Mouse (Mus musculus) kidney, postnatal 14 days (tissue): ENCODE data around the gene Rrp9.

ENCODE experiments used
- DNase-seq: peaks from one replicate; pipeline ENCODE4 v3.0.0; 2022; ENCODE audit warnings: mixed read lengths

The Rrp9 gene

DNA sequence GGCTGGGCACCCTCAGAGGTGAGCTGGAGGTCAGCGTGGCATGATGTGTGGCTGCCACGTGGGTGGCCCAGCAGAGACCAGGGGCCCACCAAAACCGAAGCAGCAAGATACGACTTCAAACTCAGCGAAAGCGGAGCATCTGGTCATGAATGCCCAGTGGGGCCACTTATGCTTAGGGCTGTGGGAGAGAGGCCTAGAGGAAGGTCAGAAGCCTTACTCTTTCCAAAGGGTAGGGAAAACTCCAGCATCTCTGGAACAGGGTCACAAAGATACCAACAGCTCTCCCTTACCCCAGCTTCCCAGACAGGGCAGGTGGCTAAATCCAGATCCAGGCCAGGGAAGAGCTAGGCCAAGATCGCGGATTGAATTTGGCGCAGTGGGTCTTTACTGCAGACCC, 18.6 kb upstream of the Rrp9 start:
- no peak for DNase-seq

GRCm38 (mm10) chr9:106457920-106458319, 17.8 kb upstream of the Rrp9 start:
- DNase-seq, result no peak

DNA sequence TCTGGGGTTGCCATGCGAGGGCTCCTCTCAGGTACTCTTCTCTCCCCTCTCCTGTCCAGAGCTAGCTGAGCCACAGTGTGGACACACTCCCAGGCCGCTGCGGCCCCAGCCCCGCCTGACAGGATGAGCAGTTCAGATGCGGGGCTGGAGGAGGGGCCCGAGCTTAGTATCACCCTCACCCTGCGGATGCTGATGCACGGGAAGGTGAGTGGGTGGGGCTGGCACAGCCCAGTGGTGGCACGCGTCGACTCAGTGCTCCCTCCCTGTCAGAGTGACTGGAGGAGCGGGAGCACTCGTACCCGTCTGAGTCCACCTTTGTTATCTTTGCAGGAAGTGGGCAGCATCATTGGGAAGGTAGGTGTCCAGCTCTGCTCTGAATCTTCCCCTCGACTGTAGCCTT, 15.8 kb upstream of the Rrp9 start:
- DNase-seq, result no peak

GRCm38 (mm10) chr9:106460401-106461025, 15.2 kb upstream of the Rrp9 start:
- no peak for DNase-seq

DNA sequence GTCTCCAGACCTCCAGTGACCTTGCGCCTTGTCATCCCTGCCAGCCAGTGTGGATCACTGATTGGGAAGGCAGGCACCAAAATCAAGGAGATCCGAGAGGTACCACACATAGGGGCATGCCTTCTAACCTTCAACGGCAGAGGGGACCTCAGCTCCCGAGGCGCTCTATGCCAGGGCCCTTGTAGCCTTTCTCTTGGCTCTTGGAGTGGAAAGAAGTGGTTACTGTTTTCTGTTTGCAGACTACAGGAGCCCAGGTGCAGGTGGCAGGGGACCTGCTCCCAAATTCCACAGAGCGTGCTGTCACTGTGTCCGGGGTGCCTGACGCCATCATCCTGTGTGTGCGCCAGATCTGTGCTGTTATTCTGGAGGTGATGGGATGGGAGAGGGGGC, 14.7 kb upstream of the Rrp9 start:
- DNase-seq, result no peak

- DNase-seq, result no peak
These were observed 13.9 kb upstream of the Rrp9 start for GRCm38 (mm10) chr9:106461641-106462429.

GRCm38 (mm10) chr9:106462430-106462800, 13.3 kb upstream of the Rrp9 start:
- DNase-seq, result no peak

DNA sequence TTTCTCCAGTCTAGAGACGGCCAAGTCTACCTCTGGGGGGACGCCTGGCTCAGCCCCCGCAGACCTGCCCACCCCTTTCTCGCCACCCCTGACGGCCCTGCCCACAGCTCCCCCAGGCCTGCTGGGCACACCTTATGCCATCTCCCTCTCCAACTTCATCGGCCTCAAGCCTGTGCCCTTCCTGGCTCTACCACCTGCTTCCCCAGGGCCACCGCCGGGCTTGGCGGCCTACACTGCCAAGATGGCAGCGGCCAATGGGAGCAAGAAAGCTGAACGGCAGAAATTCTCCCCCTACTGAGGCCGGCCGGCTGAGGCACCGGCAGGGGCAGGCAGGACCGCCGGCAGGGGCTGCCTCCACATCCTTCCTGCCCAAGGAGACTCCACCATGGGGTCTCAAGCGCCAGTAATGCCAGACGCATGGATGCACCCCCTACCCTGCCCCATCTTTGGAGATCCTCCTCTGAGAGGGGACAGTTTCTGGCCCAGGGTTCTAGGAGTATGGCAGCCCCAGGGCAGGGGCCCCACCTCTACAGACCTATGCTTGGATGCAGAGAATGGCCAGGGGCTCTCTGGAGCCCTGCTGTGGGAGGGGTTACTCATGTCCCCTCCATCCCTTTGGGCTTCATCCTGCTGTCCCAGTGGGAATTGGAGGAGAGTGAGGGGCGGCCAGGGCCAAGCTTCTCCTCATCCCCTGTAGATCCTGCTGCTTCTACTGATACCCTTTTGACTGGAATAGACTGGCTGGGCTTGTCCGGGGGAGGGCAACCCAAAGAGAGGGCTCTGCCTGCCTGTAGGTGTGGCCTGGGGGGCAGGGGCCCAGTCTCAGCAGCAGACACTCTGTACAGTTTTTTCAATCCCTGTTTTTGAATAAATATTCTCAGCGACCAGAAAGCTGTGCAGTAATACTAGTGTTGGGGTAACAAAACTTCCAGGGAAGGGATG, 12.4 kb upstream of the Rrp9 start:
- DNase-seq, result no peak

DNA sequence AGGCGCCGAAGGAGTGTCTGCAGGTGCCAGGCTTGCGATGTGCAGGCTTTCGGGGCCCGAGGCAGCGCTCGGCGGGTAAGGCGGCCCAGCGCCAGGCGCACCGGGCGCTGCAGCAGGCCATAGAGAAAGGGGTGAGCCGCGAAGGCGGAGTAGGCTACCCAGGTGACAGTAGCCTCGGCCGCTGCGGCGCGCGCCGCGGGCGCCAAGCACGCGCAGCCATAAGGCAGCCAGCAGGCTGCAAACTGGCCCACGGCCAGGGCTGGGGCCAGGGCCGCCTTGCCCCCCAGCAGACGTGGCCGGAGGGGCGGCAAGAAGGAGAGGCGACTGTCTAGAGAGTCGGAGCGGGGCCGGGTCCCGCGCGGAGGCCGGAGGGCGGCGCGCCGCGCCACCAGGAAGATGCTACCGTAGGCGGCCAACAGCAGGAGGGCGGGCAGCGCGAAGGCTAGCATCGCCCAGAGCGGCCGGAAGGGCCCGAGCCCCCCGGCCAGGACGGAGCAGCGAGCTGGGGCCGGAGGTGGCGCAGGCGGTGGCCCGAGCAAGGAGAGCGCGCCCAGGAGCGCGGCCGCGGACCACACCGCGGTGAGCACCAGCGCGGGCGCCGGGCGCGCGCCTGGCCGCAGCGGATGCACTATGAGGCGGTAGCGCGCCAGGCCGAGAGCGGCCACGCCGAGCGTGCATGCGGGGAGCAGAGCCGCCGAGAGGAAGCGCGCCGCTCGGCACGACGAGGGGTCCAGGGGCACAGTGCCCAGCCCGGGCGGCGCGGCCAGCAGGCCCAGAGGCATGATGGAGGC, 10.8 kb upstream of the Rrp9 start:
- DNase-seq, result peak; percentile 74

GRCm38 (mm10) chr9:106465571-106466200, 10.1 kb upstream of the Rrp9 start, which contains the start of gene Gpr62:
Gene Gpr62, minus strand, starts transcription at chr9:106465938.
- DNase-seq, result no peak

DNA sequence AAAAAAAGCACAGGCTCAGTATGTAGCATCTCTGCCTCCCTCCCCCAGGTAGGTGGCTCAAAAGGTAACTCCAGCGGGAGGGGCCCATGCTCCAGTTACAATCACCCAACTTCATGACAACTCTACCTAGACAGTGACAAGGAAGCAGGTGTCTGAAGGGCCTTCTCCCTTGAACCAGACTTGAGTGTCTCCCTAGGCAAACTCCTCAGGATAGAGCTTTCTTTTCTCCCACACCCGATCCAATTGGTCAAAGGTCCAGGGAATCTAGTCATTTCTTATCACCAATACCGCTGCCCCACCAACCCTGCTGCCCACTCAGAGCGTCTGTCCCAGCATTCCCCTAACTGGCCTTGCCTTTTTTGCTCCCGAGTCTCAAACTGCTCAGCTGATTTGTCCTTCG, 9.0 kb upstream of the Rrp9 start:
- DNase-seq, result no peak

GRCm38 (mm10) chr9:106467746-106468145, 8.0 kb upstream of the Rrp9 start:
- DNase-seq, result no peak

DNA sequence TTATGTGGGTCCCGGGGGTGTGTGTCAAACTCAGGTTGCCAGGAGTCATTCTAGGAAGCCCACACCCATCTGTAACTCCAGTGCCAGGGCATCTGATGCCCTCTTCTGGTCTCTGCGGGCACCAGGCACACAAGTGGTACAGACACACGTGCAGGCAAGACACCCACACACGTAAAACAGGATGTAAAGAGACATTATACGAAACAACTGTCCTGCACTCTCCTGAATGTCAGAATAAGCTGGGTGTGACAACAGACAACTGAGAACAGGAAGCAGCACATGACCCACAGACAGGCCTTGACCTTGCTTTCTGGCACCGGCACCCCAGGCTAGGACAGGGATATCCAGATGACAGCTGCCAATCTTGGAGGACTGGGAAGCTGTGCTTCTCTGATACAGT, 6.4 kb upstream of the Rrp9 start:
- no peak for DNase-seq

DNA sequence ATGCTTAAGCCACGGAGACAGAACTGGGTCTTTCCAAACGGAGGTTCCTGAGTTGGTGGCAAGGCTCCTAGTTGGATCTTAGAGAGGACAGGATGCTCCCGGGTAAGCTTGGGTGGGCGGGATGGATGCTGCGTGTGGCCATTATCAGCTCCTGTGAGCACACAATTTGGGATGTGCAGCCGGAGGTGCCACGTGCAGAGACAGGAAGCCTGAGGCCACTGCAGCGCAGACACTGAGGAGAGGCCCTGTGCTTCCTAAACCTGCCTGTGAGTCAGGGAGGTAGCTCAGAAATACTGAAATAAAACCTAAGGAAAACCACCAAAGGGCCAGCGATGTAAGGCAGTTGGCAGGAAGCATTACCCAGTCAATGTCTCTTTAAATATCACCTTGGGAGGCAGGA, 6.0 kb upstream of the Rrp9 start:
- DNase-seq, result no peak

GRCm38 (mm10) chr9:106470991-106471750, 4.6 kb upstream of the Rrp9 start:
- DNase-seq, result no peak

- DNase-seq, result peak; percentile 80
These were observed 3.9 kb upstream of the Rrp9 start for GRCm38 (mm10) chr9:106471892-106472291.

DNA sequence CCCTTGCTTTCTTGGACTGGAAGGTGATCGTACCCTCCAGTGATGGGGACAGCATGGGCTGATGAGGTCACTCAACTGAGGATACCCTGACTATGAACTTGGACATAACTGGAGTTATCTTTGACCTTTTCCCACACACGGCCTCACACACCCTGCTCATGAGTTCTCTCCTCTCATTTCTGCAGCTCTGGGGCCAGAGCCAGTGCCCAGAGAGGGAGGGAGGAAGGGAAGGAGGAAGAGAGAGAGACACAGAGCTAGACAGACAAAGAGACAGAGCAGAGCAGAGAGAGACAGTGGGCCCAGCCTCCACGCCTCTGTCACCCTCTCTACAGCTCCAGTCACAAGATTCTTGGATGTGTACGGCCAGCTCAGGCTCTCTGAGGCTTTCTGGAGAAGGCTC, 3.4 kb upstream of the Rrp9 start:
- no peak for DNase-seq

DNA sequence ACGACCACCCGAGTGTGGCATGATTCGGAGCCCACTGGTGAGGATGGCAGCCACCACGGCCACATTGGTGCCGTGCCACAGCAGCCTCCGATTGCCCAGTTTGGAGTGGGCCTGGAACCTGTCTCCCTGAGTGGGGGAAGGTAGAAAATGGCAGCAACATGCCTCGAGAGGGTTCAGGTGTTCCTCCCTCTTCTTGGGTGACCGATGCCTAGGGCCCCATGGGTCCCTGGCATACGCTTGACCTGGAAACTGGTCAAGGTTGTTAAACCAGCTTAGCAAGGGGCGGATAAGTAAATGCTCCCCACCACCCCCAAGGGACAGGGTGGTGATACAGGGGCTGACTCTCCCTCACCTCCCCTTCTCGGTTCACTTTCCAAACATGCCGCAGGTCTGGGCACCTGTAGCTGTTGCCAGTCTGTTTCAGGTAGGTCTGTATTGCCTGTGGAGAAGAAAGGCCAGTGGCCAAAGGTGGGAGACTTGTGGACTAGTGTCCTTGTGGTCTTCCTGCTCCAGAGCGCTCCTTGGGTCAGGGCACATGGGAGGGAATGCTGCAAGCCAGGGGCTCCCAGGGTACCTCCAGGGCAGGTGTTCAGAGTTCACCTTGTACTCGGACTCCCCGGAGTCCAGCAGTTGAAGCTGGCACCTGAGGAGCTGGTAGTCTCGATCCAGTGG, 2.5 kb upstream of the Rrp9 start:
- DNase-seq, result peak; percentile 55

GRCm38 (mm10) chr9:106473753-106474105, 2.0 kb upstream of the Rrp9 start:
- no peak for DNase-seq

DNA sequence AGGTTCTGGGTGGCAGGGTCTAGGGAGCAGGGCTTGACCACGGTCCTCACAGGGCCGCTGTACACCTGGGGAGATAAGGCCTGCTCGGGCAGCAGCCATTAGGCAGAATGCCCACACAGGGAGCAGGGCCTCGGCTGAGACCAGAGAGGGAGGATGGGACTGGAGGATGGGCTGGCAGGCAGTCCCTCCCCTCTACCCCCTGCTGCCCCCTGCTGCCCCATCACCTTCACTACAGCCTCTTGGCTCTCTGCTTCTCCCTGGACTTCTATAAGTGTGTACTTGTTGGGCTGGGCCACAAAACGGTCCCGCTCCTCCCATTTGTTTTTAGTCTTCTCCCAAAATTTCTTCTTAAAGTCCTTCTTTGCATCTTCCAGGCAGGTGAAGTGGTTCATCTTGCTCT, 1.3 kb upstream of the Rrp9 start:
- DNase-seq, result peak; percentile 76

DNA sequence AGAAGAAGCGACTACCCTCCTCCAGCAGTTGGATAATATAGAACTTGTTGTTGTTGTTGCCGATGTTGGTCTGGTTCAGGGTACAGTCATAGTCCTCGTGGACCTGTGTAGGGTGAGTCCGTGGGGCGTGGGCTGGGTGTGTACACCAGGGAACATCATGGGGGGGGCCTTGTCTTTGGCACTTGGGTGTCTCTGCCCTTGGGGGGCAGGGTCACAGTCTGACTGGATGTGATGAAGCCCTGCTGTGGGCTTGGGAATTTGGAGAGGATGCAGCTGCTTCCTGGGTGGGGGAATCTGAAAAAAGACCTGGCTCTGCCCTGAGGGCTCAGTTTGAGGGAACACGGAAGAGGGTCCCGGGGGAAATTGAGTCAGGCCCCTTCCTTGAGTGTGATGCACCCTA, 717 bp upstream of the Rrp9 start:
- peak; percentile 45 for DNase-seq
